Mouse (Mus musculus): ENCODE results near the gene Pde5a. TPM values are rescaled to one million over a fixed set of nuclear protein-coding genes. Genes with fewer than 3 reads are reported as not detected.

Pde5a gene
- total RNA-seq, 4 experiments from 2014 or later = 14.3 to 20.3 (median 16.5) TPM

DNA sequence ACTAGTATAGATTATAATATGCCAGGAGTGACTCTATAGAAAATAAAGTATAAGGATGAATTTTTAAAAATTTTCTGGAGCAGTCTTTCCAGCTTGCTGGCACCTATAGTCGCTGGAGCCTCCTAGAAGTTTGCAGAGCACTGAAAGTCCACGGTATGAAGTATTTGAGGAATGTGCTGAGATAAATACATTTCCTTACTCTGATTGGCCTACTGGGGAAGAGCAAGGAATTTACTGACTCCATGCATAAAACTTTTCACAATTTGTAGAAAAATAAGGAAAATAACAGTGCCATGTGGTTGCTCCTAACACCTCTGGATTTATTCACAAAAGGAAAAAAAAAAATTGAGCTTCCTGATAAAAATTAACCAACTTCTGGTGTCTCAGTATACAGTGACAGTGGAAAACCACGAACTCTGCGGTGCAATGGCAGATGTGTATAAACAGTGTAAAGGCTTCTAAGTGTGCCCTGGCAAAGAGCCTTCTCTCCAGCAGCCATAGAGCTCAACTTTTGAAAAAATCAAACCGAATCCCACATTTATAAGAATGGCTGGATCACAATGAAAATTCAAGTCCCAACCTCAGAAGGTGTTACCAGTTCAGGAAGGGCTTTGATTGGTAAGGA is 119.8 kb downstream of the Pde5a start:
- no peak for DNase-seq (ENCODE audit: low spot score in 2 of 2)

- no peak for DNase-seq (ENCODE audit: low spot score in 2 of 2)
Observed at GRCm38 (mm10) chr3:122855149-122855548, 126.4 kb downstream of the Pde5a start.

DNA sequence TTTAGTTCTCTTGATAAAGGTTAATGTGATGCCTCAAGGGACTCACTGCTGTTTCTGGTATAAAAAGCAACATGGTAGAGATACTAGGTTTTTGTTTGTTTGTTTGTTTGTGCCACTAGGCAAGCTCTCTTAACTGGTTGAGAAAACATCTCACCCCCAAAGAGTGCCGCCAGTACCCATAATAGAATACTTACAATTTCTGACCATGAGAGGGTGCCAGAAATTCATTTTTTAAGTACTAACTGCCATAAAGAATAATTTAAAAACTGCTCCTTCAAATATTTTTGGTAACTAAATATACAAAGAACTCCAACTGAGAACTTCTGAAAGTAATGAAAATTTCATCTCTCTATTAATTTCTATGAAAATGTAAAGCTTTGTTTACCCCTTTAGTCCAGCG is 131.1 kb downstream of the Pde5a start:
- DNase-seq (ENCODE audit: low spot score in 2 of 2) = no peak

GRCm38 (mm10) chr3:122860573-122861498 is 132.1 kb downstream of the Pde5a start:
- no peak for DNase-seq (ENCODE audit: low spot score in 2 of 2)

GRCm38 (mm10) chr3:122865092-122865491 is 136.3 kb downstream of the Pde5a start:
- DNase-seq (ENCODE audit: low spot score in 2 of 2) = no peak

GRCm38 (mm10) chr3:122868270-122868669 is 139.5 kb downstream of the Pde5a start:
- no peak for DNase-seq (ENCODE audit: low spot score in 2 of 2)

DNA sequence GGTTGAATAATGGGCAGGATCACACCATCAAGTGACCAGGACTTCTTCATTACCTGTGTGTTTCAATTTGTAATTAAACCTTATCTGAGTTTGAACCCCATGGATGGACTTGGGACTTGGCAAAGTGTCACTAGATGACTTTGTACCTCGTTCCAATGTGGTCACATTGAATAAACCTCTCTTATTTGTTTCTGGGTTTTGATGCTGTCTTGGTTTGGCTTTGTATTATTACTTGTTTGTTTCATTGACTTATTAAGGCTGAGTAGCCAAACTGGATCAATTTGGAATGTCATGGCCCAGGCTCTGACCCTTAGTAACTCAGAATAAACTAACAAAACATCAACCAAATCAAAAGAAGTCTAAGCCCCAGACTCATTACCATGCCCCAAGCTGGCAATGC is 142.8 kb downstream of the Pde5a start:
- DNase-seq (ENCODE audit: low spot score in 2 of 2) = no peak

- DNase-seq (ENCODE audit: low spot score in 2 of 2) = no peak
Observed at GRCm38 (mm10) chr3:122876870-122877269, 148.1 kb downstream of the Pde5a start.

DNA sequence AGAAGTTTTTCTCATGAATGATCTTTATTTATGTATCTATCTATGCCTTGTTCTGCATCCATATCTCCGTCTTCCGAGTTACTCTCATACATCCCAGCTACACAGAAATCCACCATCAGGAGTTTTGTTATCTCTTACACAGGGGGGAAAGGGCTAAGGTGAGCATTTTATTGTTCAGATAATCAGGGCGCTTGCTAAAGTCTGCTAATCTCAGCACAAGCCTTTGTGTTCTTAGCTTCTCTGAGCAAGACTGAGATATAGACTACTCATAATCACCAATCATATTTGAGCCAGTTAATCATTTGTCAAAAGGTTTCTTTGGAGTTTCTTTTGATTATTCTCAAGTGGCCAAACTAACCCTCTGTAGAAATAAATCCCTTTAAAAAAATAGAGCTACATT is 148.8 kb downstream of the Pde5a start:
- no peak for DNase-seq (ENCODE audit: low spot score in 2 of 2)

GRCm38 (mm10) chr3:122878705-122879315 is 150.1 kb downstream of the Pde5a start:
- no peak for DNase-seq (ENCODE audit: low spot score in 2 of 2)

GRCm38 (mm10) chr3:122887505-122888301 is 159.0 kb downstream of the Pde5a start:
- DNase-seq (ENCODE audit: low spot score in 2 of 2) = no peak

DNA sequence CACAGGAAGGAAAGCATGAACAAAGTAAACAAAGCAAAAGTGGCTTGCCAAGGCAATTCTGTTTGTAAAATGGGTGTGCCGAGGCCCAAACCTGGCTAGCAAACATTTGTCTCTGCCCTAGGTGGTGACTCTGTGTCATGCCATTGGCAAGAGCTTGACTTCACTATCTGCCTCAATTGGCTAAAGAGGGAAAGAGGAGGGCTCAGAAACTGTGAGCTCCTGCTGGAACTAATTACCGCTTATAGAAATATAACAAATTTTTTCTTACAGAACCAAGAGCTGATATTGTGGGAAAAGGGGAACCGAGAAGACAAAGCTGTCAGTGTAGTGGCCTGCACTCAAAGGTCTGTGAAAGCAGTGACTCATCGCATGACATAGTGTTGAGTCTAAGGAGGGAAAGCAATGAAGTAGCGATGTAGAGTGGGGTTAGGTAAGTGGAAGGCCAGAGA is 159.6 kb downstream of the Pde5a start:
- DNase-seq (ENCODE audit: low spot score in 2 of 2) = no peak

DNA sequence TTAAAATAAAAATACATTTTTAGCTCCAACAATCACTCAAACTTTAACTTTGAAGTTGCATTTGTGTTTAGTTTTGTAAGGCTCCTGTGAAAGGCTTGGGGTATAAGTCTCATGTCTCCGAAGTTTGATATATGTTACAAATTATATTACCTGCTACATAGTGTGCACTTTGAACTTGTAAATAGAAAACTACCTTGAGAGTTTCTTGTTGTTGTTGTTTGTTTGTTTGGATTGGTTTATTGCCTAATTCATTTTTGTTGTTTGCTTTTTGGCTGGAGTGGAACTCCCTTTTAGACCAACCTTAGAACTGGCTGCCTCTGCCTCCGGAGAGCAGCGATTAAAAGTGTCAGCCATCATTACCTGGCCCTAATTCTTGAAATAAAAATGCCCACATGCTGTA is 166.0 kb downstream of the Pde5a start, which contains the start of gene Fabp2:
Gene Fabp2, plus strand, starts transcription at position 301 of the 400 bp plus-strand sequence.
- DNase-seq (ENCODE audit: low spot score in 2 of 2) = no peak

DNA sequence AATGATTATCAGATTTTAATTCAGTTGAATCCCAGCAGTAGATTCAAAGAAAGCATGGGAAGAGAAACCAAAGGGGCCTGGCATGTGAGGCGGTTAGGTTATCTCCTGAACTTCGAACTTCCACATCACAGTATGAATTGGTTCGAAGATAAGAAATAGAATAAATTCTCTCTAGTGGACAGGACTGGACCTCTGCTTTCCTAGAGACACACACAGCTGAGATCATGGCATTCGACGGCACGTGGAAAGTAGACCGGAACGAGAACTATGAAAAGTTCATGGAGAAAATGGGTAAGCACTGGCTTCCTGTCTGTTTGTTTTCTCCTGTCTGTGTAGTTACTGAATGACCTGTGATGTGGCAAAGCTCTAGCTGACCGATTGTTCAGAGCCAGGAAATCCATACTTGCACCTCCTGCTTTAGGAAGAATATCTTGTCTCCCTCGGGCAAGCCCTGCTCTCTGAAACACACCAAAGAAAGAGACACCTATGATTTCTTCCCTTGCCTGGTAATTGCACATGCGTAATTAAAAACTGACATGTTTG is 166.5 kb downstream of the Pde5a start:
- no peak for DNase-seq (ENCODE audit: low spot score in 2 of 2)

DNA sequence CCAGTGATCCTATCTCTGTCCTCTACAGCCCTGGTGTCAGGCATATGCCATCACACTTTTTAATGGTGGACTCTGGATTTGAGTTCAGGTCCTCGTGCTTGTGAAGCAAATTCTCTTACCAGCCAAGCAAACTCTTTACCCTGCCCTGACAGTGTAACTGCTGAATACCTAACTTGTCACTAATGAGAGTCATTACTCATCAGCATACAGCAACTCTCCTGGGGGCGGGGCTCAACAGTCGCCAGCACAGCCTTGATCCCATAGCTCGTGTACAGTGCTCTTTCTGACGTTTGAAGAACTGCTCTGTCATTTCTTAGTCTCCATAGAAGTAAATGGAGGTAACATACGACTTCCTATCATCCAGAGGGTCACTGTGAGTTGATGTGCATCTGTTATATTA is 169.5 kb downstream of the Pde5a start:
- no peak for DNase-seq (ENCODE audit: low spot score in 2 of 2)

GRCm38 (mm10) chr3:122903746-122904433 is 175.1 kb downstream of the Pde5a start:
- DNase-seq (ENCODE audit: low spot score in 2 of 2) = peak in 1 of 2 experiments; percentile 6

- DNase-seq (ENCODE audit: low spot score in 2 of 2) = no peak
Observed at GRCm38 (mm10) chr3:122907841-122908240, 179.1 kb downstream of the Pde5a start.

All from left cerebral cortex, adult 8-10 months (tissue).